Mouse (Mus musculus): ENCODE measurements at regions not wholly inside any gene's neighbourhood (a gene's known extent, or its start where the extent isn't known, plus 50 kb on each side); places are given as distances from the start of the nearest gene placed in this dataset.

DNA sequence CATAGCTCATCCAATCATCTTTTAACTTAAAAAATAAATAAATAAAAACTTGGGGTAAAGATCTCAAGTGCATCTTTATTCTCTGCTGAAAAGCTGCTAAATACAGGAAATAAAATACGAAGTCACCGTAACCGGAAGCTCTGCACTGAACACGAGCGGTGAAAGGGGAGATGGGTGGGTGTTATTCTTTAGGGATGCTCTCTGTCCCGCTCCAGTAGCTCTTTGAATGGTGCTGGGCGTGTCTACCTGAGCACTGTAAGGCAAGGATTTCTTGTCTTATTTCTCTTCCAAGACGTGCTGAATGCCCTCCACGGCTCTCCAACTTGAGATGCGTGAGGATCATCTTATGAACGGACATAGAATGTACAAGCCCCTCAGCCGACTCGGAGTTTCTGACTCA is 322.0 kb downstream of the Tbc1d1 start:
- no peak for TF ChIP-seq GATA1 (IDR thresholded peaks at IDR 0.05; ENCODE audit: low read length)

DNA sequence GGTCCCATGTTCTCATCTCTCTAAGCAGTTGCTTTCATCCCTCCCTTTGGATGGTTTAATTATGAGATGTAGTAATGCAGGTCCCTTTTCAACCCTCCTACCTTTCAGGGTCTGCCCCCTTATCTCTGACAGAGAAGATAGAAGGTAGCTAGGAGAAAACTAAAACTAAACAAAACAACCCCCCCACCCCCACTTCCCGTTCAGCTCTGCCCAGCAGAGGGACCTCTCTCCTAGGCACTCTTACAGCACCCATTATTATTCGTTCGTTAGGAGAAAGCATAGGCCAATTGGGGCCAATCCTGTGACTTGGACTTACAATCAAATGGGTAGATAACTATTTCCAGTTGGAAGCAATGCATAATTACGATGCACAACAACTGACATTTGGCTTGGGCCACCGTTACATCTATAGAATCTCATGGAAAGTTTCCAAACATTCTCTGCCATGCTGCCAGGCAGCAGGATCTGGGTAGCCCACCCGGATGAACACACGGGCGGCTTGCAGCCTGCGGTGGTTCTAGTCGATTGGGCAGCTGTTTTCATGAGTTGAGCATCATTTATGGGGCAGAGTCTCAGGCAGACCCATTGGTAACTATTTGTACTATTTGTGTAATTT is 322.6 kb downstream of the Tbc1d1 start:
- TF ChIP-seq GATA1 (IDR thresholded peaks at IDR 0.05; ENCODE audit: low read length): no peak

DNA sequence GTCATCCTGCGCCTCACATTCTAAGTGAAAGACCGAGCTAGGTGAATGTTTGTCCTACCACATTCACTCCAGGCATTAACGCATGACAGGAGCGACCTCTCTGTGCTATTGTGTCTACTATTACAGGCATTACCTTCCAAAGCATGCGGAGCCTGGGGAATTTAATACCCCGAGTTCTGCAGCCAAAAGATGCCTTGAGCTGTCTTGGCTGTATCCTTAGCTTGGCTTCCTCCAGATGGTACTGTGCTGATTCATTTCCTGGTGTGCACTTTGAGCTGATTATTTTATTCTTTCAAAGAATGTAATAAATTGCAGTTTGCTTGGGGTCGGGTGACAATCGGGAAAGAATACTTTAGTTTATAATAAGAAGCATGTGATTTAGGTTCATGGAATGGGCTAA is 323.2 kb downstream of the Tbc1d1 start:
- TF ChIP-seq GATA1 (IDR thresholded peaks at IDR 0.05; ENCODE audit: low read length): no peak

DNA sequence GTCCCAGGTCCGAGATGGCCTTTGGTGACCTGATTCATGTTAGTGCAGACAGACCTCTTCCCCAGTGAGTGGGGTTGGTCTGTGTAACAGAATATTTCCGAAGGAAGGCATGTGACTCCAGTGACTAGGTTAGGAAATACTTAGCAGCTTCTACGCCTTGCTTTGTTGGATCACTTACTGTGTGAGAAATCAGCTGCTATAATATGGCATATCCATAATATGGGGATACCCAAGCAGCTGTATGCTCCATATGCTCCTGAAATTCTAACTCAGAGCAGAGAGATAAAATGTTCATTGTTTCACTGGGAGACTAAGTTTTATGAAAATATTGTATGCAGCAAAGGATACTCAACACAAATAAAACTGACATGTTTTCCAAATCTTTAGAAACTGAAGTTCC is 318.1 kb upstream of the Klf3 start:
- TF ChIP-seq GATA1 (IDR thresholded peaks at IDR 0.05; ENCODE audit: low read length): no peak

DNA sequence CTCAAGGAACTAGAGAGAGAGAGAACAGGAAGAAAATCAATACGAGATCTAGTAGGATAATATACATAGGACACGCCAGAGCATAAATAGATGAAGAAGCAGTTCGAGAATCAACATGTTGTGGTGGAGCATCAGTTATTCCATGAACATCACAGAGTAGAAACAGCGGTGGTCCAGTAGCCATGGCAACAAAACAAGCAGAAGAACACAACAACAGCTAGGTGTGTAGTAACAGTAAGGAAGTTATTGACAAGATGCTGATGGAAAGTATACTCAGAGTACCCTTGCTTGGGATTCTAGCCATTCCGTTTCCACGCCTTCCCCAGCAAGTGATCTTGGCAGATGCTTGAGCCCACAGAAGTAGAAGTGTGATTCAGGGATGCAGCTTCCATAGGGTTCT is 317.3 kb upstream of the Klf3 start:
- no peak for TF ChIP-seq GATA1 (IDR thresholded peaks at IDR 0.05; ENCODE audit: low read length)

DNA sequence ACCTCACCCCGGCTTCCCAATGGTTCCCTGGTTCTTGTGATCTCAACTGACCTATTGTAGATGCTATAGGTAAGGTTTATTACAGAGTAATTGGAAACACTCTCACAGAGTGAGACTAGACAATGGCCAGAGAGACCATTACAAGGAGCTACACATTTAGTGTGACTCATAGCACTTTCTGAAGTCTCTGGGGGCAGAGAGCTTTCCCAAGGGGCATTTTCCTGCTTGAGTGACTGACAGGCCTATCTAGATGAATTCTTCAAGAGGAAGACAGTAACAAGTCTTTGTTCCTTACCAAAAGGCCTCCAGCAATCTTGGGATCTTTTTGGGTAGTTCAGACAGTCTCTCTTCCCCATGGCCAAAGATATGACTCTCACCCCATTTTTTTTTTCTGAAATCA is 316.4 kb upstream of the Klf3 start:
- no peak for TF ChIP-seq GATA1 (IDR thresholded peaks at IDR 0.05; ENCODE audit: low read length)

DNA sequence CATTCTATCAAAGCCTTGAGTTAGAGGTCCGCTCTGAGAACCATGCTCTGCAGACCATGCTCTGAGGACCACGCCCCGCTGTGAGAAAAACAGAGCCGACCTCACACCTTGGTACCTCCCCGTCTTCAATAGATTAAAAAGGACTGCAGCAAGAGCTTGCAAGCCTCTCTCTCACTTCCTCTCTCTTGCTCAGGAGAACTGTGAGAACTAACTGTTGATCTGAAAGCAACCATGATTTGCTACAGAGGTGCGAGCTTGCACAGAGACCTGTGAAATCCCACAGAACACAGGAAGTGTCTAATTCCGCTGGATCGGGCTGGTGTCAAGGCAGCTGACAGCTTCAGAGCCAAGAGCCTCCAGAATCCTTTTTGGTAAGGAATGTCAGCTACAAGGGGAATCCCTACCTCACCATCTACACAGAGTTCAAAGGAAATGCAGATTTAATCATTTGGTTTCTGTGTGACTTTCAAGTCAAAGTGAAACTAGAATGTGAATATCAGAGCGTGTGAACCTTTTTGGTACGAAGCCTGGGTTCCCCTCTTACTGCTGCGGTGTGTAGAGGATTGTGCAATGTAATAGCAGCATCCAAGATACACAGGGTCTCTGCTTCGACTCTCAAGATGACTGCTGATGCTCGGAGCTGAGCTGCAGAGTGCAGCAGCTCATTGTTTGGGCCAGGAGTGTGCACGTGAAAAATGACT is 315.3 kb upstream of the Klf3 start:
- no peak for TF ChIP-seq GATA1 (IDR thresholded peaks at IDR 0.05; ENCODE audit: low read length)

DNA sequence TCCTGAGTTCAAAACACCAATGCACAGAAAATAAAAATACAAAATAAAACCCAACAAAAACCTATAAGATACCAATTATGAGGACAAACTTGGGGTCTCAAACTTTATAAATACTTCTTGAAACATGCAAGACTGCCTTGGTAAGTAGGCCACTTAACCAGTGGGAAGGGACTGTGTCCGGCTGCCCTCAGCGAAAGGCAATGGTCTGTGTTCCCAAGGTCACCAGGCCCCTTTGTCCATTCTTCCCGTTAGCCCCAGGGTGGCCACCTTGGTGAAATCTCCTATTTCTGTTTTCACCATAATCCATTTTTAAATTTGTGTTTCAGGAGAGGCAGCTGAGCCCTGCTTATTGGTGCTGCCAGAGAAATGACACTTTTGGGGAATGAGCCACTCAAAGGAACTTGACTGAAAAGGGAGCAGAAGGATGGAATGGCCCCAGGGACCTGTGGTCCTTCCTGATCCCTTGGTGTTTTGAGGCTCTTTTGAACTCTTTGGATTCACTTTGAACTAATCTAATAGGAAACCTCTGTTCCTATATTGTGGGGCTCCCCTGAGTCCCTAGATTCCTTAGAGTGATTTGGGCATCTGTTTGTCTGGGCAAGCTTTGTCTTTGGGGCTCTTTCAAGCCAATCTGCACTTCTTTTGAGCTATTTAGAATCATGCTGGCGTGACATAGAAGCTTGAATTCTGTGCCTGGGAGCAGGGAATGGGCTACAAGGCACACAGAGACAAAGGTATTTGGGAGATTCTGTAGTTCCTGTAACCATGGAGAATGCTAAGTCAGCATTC is 313.3 kb upstream of the Klf3 start:
- no peak for TF ChIP-seq GATA1 (IDR thresholded peaks at IDR 0.05; ENCODE audit: low read length)

DNA sequence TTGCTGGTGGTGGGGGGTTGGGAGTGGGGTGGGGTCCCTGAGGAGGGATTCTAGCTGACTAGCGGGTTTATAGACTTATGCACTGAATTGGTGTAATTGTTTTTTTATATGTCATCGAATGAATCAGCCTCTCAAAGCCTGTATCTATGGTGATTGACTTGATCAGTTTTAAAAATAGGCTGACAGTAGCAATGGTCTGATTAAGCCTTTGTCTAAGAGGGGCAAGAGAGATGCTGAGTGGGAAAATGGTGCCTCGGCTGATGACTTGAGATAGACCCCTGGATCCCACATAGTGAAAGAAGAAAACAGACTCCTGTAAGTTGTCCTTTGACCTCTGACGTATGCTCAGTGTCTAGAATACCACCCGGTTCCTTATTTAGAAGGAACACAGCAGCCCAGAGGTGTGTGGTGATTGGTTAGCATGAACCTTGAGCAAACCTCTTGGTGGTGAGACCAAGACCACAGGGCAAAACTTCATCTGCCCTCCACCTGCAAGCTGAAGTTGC is 312.7 kb upstream of the Klf3 start:
- TF ChIP-seq GATA1 (IDR thresholded peaks at IDR 0.05; ENCODE audit: low read length): no peak

DNA sequence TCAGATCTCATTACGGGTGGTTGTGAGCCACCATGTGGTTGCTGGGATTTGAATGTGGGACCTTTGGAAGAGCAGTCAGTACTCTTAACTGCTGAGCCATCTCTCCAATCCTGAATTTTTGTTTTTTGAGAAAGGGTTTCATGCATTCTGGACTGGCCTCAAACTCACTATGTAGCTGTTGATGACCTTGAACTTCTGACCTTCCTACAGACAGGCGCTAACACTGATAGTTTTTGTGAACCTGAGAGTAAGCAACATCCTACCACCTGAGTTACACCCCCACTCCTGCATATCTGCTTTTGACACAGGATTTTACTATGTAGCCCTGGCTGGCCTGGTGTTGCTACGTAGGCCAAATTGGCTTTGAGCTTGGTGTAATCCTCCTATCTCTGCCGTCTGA is 308.8 kb upstream of the Klf3 start:
- no peak for TF ChIP-seq GATA1 (IDR thresholded peaks at IDR 0.05; ENCODE audit: low read length)

DNA sequence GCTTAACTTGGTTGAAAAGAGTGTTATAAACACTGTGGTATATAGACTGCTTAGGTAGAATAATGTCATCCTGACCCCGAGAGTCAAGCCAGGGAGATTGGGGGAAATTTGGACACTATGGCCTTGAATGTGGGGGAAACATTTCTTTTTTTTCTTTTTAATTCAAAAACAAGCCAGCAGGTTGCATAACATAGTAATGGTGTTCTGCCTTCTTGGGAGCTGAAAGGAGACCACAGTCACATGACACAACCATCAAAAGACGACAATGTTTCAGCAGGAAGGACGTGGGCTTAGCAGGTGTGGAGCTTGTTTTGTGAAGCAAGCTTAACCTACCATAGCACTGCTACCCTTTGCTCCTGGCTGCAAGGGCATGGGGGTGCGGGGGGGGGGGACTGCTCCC is 306.3 kb upstream of the Klf3 start:
- no peak for TF ChIP-seq GATA1 (IDR thresholded peaks at IDR 0.05; ENCODE audit: low read length)

DNA sequence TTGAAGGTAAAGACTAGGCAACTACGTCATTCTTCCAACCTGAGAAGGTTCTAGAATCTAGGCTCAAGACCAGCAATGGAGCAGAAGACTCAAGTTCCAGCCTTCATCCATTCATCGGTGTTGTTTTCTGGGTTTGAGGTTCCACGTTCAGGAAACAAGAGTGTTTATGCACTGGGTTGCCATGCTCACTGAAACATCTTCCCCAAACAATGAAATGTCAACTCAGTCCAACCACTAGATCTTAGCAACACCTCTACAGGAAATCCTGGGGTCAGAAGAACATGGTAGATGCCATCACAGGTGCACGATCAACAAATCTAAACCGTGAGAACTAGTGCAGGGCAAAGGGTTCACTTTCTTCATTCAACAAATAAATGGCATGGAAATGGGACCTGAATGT is 304.8 kb upstream of the Klf3 start:
- TF ChIP-seq GATA1 (IDR thresholded peaks at IDR 0.05; ENCODE audit: low read length): no peak

DNA sequence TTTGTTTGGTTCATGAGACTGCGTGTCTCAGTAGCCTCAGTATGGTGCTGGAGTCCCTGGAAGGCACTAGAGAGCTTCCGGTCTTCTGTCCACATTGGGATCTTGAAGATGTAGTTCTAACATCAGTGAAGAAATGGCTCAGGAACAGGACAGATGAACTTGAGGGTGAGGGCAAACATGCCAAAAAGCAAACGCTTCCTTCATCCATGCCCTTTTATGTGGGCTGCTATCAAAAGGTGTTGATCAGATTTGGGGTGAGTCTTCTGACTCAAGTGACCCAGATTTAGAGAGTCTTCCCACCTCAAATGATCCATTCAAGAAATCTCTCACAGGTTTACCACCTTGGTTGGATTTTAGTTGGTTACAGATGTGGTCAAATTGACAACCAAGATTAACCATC is 304.1 kb upstream of the Klf3 start:
- TF ChIP-seq GATA1 (IDR thresholded peaks at IDR 0.05; ENCODE audit: low read length): no peak

DNA sequence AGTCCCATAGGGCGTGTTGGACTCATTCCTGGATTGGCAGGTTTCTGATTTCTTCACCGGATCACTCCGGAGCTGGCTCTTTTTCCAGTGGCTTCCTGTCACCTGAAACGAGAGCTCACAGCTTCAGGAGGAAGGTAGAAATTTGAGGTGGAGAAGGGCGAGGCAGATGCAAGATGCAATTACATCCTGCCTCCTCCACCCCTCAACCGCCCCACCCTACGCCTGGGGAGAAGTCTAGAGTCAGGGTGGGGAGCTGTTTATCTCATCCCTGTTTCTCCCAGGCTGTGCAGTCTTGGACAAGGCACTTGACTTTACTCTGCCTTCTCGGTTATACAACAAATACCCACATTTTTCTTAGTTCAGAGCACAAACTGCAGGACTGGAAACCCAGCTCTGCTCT is 302.8 kb upstream of the Klf3 start:
- no peak for TF ChIP-seq GATA1 (IDR thresholded peaks at IDR 0.05; ENCODE audit: low read length)

DNA sequence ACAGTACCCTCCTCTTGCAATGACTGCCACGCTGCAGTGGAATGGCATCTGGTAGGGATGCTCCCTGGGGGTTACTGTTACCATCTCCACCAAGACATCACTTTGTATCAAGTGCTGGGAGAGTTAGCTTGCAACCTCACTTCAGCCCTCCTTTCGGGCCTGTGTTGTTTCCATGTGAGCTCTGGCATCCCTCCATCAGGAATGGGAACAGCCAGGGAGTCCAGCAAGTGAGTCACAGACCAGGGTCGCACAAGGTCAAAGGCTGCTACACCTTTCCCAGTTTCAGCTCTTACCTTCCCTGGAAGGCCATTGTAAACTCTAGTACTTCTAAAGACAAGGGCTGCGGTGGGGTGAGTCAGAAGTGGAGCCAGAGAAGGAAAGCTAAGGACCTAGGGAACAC is 302.3 kb upstream of the Klf3 start:
- TF ChIP-seq GATA1 (IDR thresholded peaks at IDR 0.05; ENCODE audit: low read length): no peak

DNA sequence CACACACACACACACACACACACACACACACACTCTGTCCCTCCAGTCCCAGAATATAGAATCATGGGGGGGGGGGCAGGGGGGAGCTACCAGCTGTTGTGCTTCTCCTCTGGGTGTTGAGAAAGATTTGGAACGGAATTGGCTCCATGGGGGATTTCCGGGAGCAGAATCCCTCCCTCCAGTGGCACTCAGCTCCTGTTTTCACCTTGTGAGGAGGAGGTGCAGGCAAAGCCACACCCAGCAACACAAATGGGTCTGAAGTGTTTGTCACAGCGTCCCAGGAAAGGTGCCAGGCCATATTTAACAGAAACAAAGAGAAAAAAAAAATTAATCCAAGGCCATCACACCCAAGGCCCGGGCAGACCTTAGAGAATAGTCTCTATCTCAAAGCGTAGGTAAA is 301.4 kb upstream of the Klf3 start:
- no peak for TF ChIP-seq GATA1 (IDR thresholded peaks at IDR 0.05; ENCODE audit: low read length)

DNA sequence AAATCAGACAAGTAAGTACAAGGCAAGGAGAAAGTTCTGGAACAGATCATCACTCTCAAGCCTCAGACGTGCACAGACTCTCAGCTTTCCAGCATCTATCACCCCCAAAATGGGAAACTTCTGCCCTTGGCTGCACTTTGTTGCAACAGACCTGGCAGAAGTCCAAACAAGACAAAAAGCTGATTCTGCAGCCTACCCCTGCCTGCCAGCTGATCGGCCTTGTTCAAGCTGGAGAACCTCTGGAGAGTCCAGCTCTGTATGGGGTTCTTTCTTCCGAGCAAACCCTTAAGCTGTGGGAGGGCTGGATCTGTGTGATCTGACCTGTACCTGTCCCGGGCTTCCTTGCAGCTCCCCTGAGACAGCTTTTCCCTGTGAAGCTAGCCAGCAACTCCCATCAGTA is 299.7 kb upstream of the Klf3 start:
- TF ChIP-seq GATA1 (IDR thresholded peaks at IDR 0.05; ENCODE audit: low read length): no peak

Measured in G1E-ER4 (cell line).